Mouse (Mus musculus): ENCODE measurements around the gene Atf6.

Atf6 gene

GRCm38 (mm10) chr1:170884390-170884789, 16.8 kb upstream of the Atf6 start:
- no peak for DNase-seq (ENCODE audit: low read depth, low spot score)

- no peak for DNase-seq (ENCODE audit: low read depth, low spot score)
Measured at GRCm38 (mm10) chr1:170882915-170883485, 15.4 kb upstream of the Atf6 start.

GRCm38 (mm10) chr1:170876906-170877305, 9.3 kb upstream of the Atf6 start:
- DNase-seq (ENCODE audit: low read depth, low spot score): no peak

- DNase-seq (ENCODE audit: low read depth, low spot score): no peak
Measured at GRCm38 (mm10) chr1:170875676-170876075, 8.1 kb upstream of the Atf6 start.

GRCm38 (mm10) chr1:170871961-170872360, 4.4 kb upstream of the Atf6 start:
- no peak for DNase-seq (ENCODE audit: low read depth, low spot score)

- no peak for DNase-seq (ENCODE audit: low read depth, low spot score)
Measured at GRCm38 (mm10) chr1:170871402-170871801, 3.8 kb upstream of the Atf6 start.

GRCm38 (mm10) chr1:170868905-170869283, 1.3 kb upstream of the Atf6 start:
- DNase-seq (ENCODE audit: low read depth, low spot score): no peak

GRCm38 (mm10) chr1:170868107-170868904, 735 bp upstream of the Atf6 start:
- DNase-seq (ENCODE audit: low read depth, low spot score): peak; percentile 72

GRCm38 (mm10) chr1:170866992-170867690, 430 bp downstream of the Atf6 start:
- DNase-seq (ENCODE audit: low read depth, low spot score): no peak

GRCm38 (mm10) chr1:170865406-170865805, 2.2 kb downstream of the Atf6 start:
- DNase-seq (ENCODE audit: low read depth, low spot score): no peak

- DNase-seq (ENCODE audit: low read depth, low spot score): no peak
Measured at GRCm38 (mm10) chr1:170864754-170865153, 2.8 kb downstream of the Atf6 start.

- DNase-seq (ENCODE audit: low read depth, low spot score): no peak
Measured at GRCm38 (mm10) chr1:170864234-170864633, 3.3 kb downstream of the Atf6 start.

- DNase-seq (ENCODE audit: low read depth, low spot score): no peak
Measured at GRCm38 (mm10) chr1:170863033-170863432, 4.5 kb downstream of the Atf6 start.

- DNase-seq (ENCODE audit: low read depth, low spot score): no peak
Measured at GRCm38 (mm10) chr1:170862435-170862717, 5.2 kb downstream of the Atf6 start.

- DNase-seq (ENCODE audit: low read depth, low spot score): no peak
Measured at GRCm38 (mm10) chr1:170861671-170862434, 5.7 kb downstream of the Atf6 start.

- DNase-seq (ENCODE audit: low read depth, low spot score): no peak
Measured at GRCm38 (mm10) chr1:170858872-170859271, 8.7 kb downstream of the Atf6 start.

GRCm38 (mm10) chr1:170857369-170857768, 10.2 kb downstream of the Atf6 start:
- DNase-seq (ENCODE audit: low read depth, low spot score): no peak

- no peak for DNase-seq (ENCODE audit: low read depth, low spot score)
Measured at GRCm38 (mm10) chr1:170855056-170855760, 12.4 kb downstream of the Atf6 start.

- peak; percentile 16 for DNase-seq (ENCODE audit: low read depth, low spot score)
Measured at GRCm38 (mm10) chr1:170853604-170854003, 14.0 kb downstream of the Atf6 start.

- DNase-seq (ENCODE audit: low read depth, low spot score): no peak
Measured at GRCm38 (mm10) chr1:170850637-170851624, 16.6 kb downstream of the Atf6 start.
